Mouse (Mus musculus) hindbrain, postnatal 0 days (tissue): ENCODE measurements around the gene Cadps2. TPM values are rescaled to one million over a fixed set of nuclear protein-coding genes. Genes with fewer than 3 reads are reported as not detected.

Experiments
- ATAC-seq: fragments of 200-750 bp; cut with Nextera tagmentation; 2 replicates; pipeline ENCODE4 v1.8.0; 2017; ENCODE audit warnings: mild to moderate bottlenecking, moderate TSS enrichment, moderate library complexity
- DNase-seq: peaks from one replicate; pipeline ENCODE4 v3.0.0-alpha.2; 2015; ENCODE audit warnings: low spot score
- H3K27ac ChIP-seq: fragments of 300-500 bp; sonication (generic); 2 replicates; pipeline ENCODE4 v1.5.1; 2014; ENCODE audit warnings: mild to moderate bottlenecking
- H3K27me3 ChIP-seq: fragments of 300-500 bp; sonication (generic); 2 replicates; pipeline ENCODE4 v1.6.1; 2014; ENCODE audit warnings: low read length, mixed read lengths; ENCODE audit not compliant: insufficient read depth
- H3K36me3 ChIP-seq: fragments of 300-500 bp; sonication (generic); 2 replicates; pipeline ENCODE4 v1.6.1; 2014; ENCODE audit warnings: low read length, mixed read lengths; ENCODE audit not compliant: insufficient read depth
- H3K4me1 ChIP-seq: fragments of 300-500 bp; sonication (generic); 2 replicates; pipeline ENCODE4 v1.6.1; 2014; ENCODE audit warnings: antibody characterized with exemption, low read length, mixed read lengths; ENCODE audit not compliant: insufficient read depth
- H3K4me2 ChIP-seq: fragments of 300-500 bp; sonication (generic); 2 replicates; pipeline ENCODE4 v1.6.1; 2014; ENCODE audit warnings: low read depth, mild to moderate bottlenecking, low read length, moderate library complexity, mixed read lengths
- H3K4me3 ChIP-seq: fragments of 300-500 bp; sonication (generic); 2 replicates; pipeline ENCODE4 v1.5.1; 2014; ENCODE audit warnings: low read length
- H3K9ac ChIP-seq: fragments of 300-500 bp; sonication (generic); replicated peaks from 2 replicates; pipeline ENCODE4 v1.6.1; 2014; ENCODE audit warnings: mild to moderate bottlenecking, low read length, moderate library complexity, mixed read lengths
- H3K9me3 ChIP-seq: fragments of 300-500 bp; sonication (generic); 2 replicates; pipeline ENCODE4 v1.6.1; 2016; ENCODE audit warnings: low read length, mixed read lengths
- CTCF ChIP-seq: IDR thresholded peaks from 2 replicates; pipeline ENCODE4 v1.5.1; 2016; ENCODE audit warnings: antibody characterized with exemption, control low read depth, low read depth
- WGBS: fragments of 180-500 bp; shearing (Covaris S2); extraction: QIAGEN DNeasy Blood & Tissue Kit; methylation state at CpG from one replicate; pipeline ENCODE4 v1.1.7; 2014; 5-methylcytosine and 5-hydroxymethylcytosine counted together
- polyA plus RNA-seq: library from polyadenylated mRNA; unstranded; fragments of >200 nt; fragmentation: Nextera tagmentation; extraction: Ambion mirVana; gene quantifications from 2 replicates; pipeline ENCODE4 v1.2.1, GENCODE M21; 2015
- total RNA-seq: library from RNA; depleted of rRNA; stranded (reverse); fragments of >200 nt; gene quantifications from 2 replicates; pipeline ENCODE4 v1.2.3, GENCODE M21; 2014

The Cadps2 gene
- total and polyA plus RNA-seq, 2 experiments from 2014 or later, result 15.9 to 57.5 TPM

GRCm38 (mm10) chr6:23376327-23376726, 462.9 kb downstream of the Cadps2 start:
- Histone ChIP-seq H3K27me3 (no peaks in the 10 kb centered on the region), H3K9ac (no peak overlapping the region), H3K4me3 (no peak overlapping the region), H3K9me3 (no peaks in the 10 kb centered on the region), H3K27ac (no peak overlapping the region), H3K36me3 (no peaks in the 10 kb centered on the region), H3K4me2 (no peak overlapping the region), H3K4me1 (no peaks in the 10 kb centered on the region)
- TF ChIP-seq CTCF, result no peak
- DNase-seq (no peak), ATAC-seq (no peak)
- 93% methylated on average over 7 of the region's 7 CpGs for WGBS

DNA sequence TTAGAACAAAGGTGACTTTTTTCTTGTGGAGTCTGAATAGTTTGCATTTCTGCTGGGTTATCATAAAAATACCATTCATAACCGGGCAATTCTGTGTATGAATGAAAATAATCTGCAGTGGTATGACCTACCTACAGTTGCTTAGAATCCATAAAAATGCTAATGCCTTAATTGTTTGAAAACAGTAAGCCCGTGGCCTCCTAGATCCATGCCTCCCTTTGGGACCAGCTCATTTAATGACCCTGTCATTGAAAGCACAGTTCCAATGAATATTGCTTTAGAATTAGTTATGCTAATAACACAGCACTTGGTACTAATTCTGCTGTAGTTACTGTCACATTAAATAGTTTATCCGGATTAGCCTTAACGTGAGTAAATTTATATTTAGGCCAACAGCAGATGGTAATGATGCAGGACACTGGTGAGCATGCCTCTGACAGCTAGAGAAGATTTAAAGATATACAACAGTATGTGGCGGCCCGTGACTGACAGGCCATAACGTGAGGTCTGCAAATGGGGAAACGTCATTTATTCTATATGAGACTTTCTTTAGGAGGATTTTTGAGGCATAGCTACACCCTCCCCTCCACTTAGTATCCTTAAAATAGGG, 477.3 kb downstream of the Cadps2 start:
- no peak for TF ChIP-seq CTCF
- no peak for DNase-seq

GRCm38 (mm10) chr6:23360596-23360995, 478.6 kb downstream of the Cadps2 start:
- Histone ChIP-seq H3K27me3 (no peaks in the 10 kb centered on the region), H3K4me2 (no peak overlapping the region), H3K9me3 (no peaks in the 10 kb centered on the region), H3K4me1 (no peaks in the 10 kb centered on the region), H3K36me3 (no peaks in the 10 kb centered on the region), H3K27ac (no peak overlapping the region), H3K9ac (no peak overlapping the region), H3K4me3 (no peak overlapping the region)
- DNase-seq (no peak), ATAC-seq (no peak)
- no peak for TF ChIP-seq CTCF
- 60% methylated on average over 2 of the region's 2 CpGs for WGBS

More for the DNA sequence above, 477.3 kb downstream of the Cadps2 start:
- Histone ChIP-seq H3K27me3 (no peaks in the 10 kb centered on the region), H3K27ac (no peak overlapping the region), H3K4me2 (no peak overlapping the region), H3K4me3 (no peak overlapping the region), H3K4me1 (no peaks in the 10 kb centered on the region), H3K9ac (no peak overlapping the region), H3K9me3 (no peaks in the 10 kb centered on the region), H3K36me3 (no peaks in the 10 kb centered on the region)
- 56% methylated on average over 8 of the region's 8 CpGs for WGBS
- ATAC-seq, result no peak

DNA sequence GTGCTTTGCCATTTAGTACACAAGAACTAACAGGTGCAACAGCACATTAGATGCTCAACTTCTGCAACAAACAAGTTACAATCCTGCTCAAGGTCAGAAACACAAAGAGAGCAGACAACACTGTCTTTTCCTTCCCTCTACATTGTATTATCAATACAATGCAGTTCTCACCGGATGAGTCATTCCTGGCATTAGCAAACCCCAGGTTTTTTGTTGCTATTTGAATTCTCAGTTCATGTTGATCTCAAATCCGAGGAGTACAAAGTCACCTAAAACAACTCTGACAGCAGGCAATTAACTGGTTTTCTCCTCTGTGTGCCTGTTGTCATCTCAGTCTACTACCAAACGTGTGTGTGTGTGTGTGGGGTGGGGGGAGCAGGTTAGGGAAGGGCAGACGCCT, 483.1 kb downstream of the Cadps2 start:
- no peak for TF ChIP-seq CTCF
- H3K27ac ChIP-seq, result no peak overlapping the region
- H3K4me1 ChIP-seq, result no peaks in the 10 kb centered on the region
- no peaks in the 10 kb centered on the region for H3K27me3 ChIP-seq
- no peaks in the 10 kb centered on the region for H3K36me3 ChIP-seq
- DNase-seq (no peak), ATAC-seq (no peak)
- no peak overlapping the region for H3K9ac ChIP-seq
- H3K4me3 ChIP-seq, result no peak overlapping the region
- no peak overlapping the region for H3K4me2 ChIP-seq
- 55% methylated on average over 4 of the region's 4 CpGs for WGBS
- no peaks in the 10 kb centered on the region for H3K9me3 ChIP-seq

GRCm38 (mm10) chr6:23353480-23353879, 485.7 kb downstream of the Cadps2 start:
- Histone ChIP-seq H3K27ac (no peak overlapping the region), H3K9me3 (no peaks in the 10 kb centered on the region), H3K36me3 (no peaks in the 10 kb centered on the region), H3K27me3 (no peaks in the 10 kb centered on the region), H3K4me2 (no peak overlapping the region), H3K4me3 (no peak overlapping the region), H3K9ac (no peak overlapping the region), H3K4me1 (no peaks in the 10 kb centered on the region)
- no peak for DNase-seq
- ATAC-seq, result no peak
- 6% methylated on average over 7 of the region's 7 CpGs for WGBS
- no peak for TF ChIP-seq CTCF

DNA sequence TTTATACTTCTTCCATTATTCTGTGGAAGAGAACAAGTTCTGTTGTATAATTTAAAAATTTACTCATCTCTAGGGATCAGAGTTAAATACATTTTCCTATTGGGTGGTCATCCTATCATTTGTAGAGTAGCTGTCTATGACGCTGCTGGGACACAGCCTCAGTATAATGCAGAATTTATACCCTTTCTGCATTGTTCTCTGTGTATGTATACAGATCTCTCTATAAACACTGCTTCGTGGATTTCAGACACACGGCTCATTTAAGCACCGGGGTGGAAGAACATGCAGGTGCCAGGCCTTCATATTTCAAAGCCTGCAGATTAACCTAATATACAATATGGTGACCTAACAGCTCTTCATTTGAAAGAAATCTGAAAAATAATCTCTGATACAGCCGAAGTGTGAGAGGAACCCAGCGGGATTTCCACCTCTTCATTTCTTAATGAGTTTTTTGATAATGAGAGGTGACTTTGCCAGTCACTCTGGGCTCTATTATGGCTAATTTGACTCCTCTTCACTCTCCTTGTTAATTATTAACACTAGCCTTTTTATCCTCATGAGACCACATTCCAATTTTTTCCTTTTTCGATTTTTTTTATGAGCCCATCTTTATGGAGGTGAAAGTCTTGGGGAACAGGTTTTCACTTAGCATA, 501.7 kb downstream of the Cadps2 start:
- no peak overlapping the region for H3K4me2 ChIP-seq
- ATAC-seq (no peak), DNase-seq (peak; percentile 21)
- no peak overlapping the region for H3K4me3 ChIP-seq
- no peaks in the 10 kb centered on the region for H3K36me3 ChIP-seq
- no peak for TF ChIP-seq CTCF
- no peaks in the 10 kb centered on the region for H3K9me3 ChIP-seq
- 63% methylated on average over 7 of the region's 7 CpGs for WGBS
- H3K27ac ChIP-seq, result no peak overlapping the region
- no peak overlapping the region for H3K9ac ChIP-seq
- no peaks in the 10 kb centered on the region for H3K27me3 ChIP-seq
- no peaks in the 10 kb centered on the region for H3K4me1 ChIP-seq

DNA sequence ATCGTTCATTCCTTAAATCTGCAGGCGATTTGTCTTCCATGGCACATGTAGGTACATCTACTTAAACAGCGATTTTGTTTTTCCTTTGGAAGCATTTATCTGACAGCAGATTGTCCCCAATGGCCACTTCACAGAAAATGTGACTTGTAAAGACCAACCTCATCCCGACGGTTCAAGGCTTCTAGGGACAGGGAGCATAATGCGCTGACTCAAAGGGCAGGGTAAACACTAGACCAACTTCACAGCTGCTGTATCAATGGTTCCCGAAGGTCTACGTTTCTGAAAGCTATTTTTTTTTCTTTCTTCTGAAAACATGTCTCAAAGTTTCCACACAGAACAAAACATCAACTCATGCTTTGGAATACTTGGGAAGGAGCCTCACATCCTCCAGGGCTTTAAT, 524.3 kb downstream of the Cadps2 start:
- Histone ChIP-seq H3K4me1 (no peaks in the 10 kb centered on the region), H3K4me3 (no peak overlapping the region), H3K27me3 (no peaks in the 10 kb centered on the region), H3K9ac (no peak overlapping the region), H3K4me2 (no peak overlapping the region), H3K27ac (no peak overlapping the region), H3K9me3 (no peaks in the 10 kb centered on the region), H3K36me3 (no peaks in the 10 kb centered on the region)
- 66% methylated on average over 8 of the region's 8 CpGs for WGBS
- ATAC-seq (no peak), DNase-seq (no peak)
- no peak for TF ChIP-seq CTCF
